Mouse (Mus musculus): ENCODE measurements around the gene 2410004P03Rik. TPM values are rescaled to one million over a fixed set of nuclear protein-coding genes. Genes with fewer than 3 reads are reported as not detected.

2410004P03Rik gene
- polyA plus RNA-seq, 1 experiment = 0.05 TPM

GRCm38 (mm10) chr12:17051057-17051456 lies 39.5 kb upstream of the 2410004P03Rik start:
- Histone ChIP-seq H3K27ac (ENCODE audit: insufficient read depth, low read depth, low read length) (no peak overlapping the region), H3K36me3 (ENCODE audit: control insufficient read depth, insufficient read depth, low read length) (no peaks in the 10 kb centered on the region), H3K4me3 (ENCODE audit: low read depth, low read length) (no peak overlapping the region), H3K4me1 (ENCODE audit: control insufficient read depth, insufficient read depth, insufficient read length, low read length) (no peaks in the 10 kb centered on the region), H3K27me3 (ENCODE audit: control insufficient read depth, insufficient read depth, low read length) (no peaks in the 10 kb centered on the region)
- WGBS = 29% methylated on average over 4 of the region's 4 CpGs
- TF ChIP-seq CTCF (IDR thresholded peaks at IDR 0.05; ENCODE audit: extremely low read depth, insufficient read length, insufficient replicate concordance, low read depth, low read length) (no peak), POLR2A (IDR thresholded peaks at IDR 0.05; ENCODE audit: low read depth, low read length) (no peak)

GRCm38 (mm10) chr12:17049796-17050195 lies 38.3 kb upstream of the 2410004P03Rik start:
- 87% methylated on average over 1 of the region's 1 CpGs for WGBS
- H3K4me1 ChIP-seq (ENCODE audit: control insufficient read depth, insufficient read depth, insufficient read length, low read length) = no peaks in the 10 kb centered on the region
- TF ChIP-seq CTCF (IDR thresholded peaks at IDR 0.05; ENCODE audit: extremely low read depth, insufficient read length, insufficient replicate concordance, low read depth, low read length) (no peak), POLR2A (IDR thresholded peaks at IDR 0.05; ENCODE audit: low read depth, low read length) (no peak)
- no peaks in the 10 kb centered on the region for H3K27me3 ChIP-seq (ENCODE audit: control insufficient read depth, insufficient read depth, low read length)
- no peaks in the 10 kb centered on the region for H3K36me3 ChIP-seq (ENCODE audit: control insufficient read depth, insufficient read depth, low read length)
- H3K27ac ChIP-seq (ENCODE audit: insufficient read depth, low read depth, low read length) = no peak overlapping the region
- H3K4me3 ChIP-seq (ENCODE audit: low read depth, low read length) = no peak overlapping the region

GRCm38 (mm10) chr12:17048979-17049612 lies 37.6 kb upstream of the 2410004P03Rik start:
- Histone ChIP-seq H3K27me3 (ENCODE audit: control insufficient read depth, insufficient read depth, low read length) (no peaks in the 10 kb centered on the region), H3K36me3 (ENCODE audit: control insufficient read depth, insufficient read depth, low read length) (no peaks in the 10 kb centered on the region), H3K4me3 (ENCODE audit: low read depth, low read length) (no peak overlapping the region), H3K27ac (ENCODE audit: insufficient read depth, low read depth, low read length) (no peak overlapping the region), H3K4me1 (ENCODE audit: control insufficient read depth, insufficient read depth, insufficient read length, low read length) (no peaks in the 10 kb centered on the region)
- TF ChIP-seq CTCF (IDR thresholded peaks at IDR 0.05; ENCODE audit: extremely low read depth, insufficient read length, insufficient replicate concordance, low read depth, low read length) = no peak
- no peak for TF ChIP-seq POLR2A (IDR thresholded peaks at IDR 0.05; ENCODE audit: low read depth, low read length)
- WGBS = 76% methylated on average over 7 of the region's 7 CpGs

- 55% methylated on average over 5 of the region's 5 CpGs for WGBS
- Histone ChIP-seq H3K4me3 (ENCODE audit: low read depth, low read length) (no peak overlapping the region), H3K4me1 (ENCODE audit: control insufficient read depth, insufficient read depth, insufficient read length, low read length) (no peaks in the 10 kb centered on the region), H3K27me3 (ENCODE audit: control insufficient read depth, insufficient read depth, low read length) (no peaks in the 10 kb centered on the region), H3K27ac (ENCODE audit: insufficient read depth, low read depth, low read length) (no peak overlapping the region), H3K36me3 (ENCODE audit: control insufficient read depth, insufficient read depth, low read length) (no peaks in the 10 kb centered on the region)
- TF ChIP-seq CTCF (IDR thresholded peaks at IDR 0.05; ENCODE audit: extremely low read depth, insufficient read length, insufficient replicate concordance, low read depth, low read length) (no peak), POLR2A (IDR thresholded peaks at IDR 0.05; ENCODE audit: low read depth, low read length) (no peak)
These were observed 31.8 kb upstream of the 2410004P03Rik start for GRCm38 (mm10) chr12:17043311-17043710.

GRCm38 (mm10) chr12:17040567-17040966 lies 29.0 kb upstream of the 2410004P03Rik start:
- H3K36me3 ChIP-seq (ENCODE audit: control insufficient read depth, insufficient read depth, low read length) = no peaks in the 10 kb centered on the region
- no peaks in the 10 kb centered on the region for H3K27me3 ChIP-seq (ENCODE audit: control insufficient read depth, insufficient read depth, low read length)
- H3K4me3 ChIP-seq (ENCODE audit: low read depth, low read length) = no peak overlapping the region
- TF ChIP-seq POLR2A (IDR thresholded peaks at IDR 0.05; ENCODE audit: low read depth, low read length) (no peak), CTCF (IDR thresholded peaks at IDR 0.05; ENCODE audit: extremely low read depth, insufficient read length, insufficient replicate concordance, low read depth, low read length) (no peak)
- H3K27ac ChIP-seq (ENCODE audit: insufficient read depth, low read depth, low read length) = no peak overlapping the region
- WGBS = 11% methylated on average over 1 of the region's 1 CpGs
- no peaks in the 10 kb centered on the region for H3K4me1 ChIP-seq (ENCODE audit: control insufficient read depth, insufficient read depth, insufficient read length, low read length)

- Histone ChIP-seq H3K4me3 (ENCODE audit: low read depth, low read length) (no peak overlapping the region), H3K4me1 (ENCODE audit: control insufficient read depth, insufficient read depth, insufficient read length, low read length) (no peaks in the 10 kb centered on the region), H3K27me3 (ENCODE audit: control insufficient read depth, insufficient read depth, low read length) (no peaks in the 10 kb centered on the region), H3K27ac (ENCODE audit: insufficient read depth, low read depth, low read length) (no peak overlapping the region), H3K36me3 (ENCODE audit: control insufficient read depth, insufficient read depth, low read length) (no peaks in the 10 kb centered on the region)
- WGBS = 63% methylated on average over 2 of the region's 2 CpGs
- TF ChIP-seq POLR2A (IDR thresholded peaks at IDR 0.05; ENCODE audit: low read depth, low read length) (no peak), CTCF (IDR thresholded peaks at IDR 0.05; ENCODE audit: extremely low read depth, insufficient read length, insufficient replicate concordance, low read depth, low read length) (no peak)
These were observed 27.9 kb upstream of the 2410004P03Rik start for GRCm38 (mm10) chr12:17039415-17039814.

- WGBS = 80% methylated on average over 6 of the region's 6 CpGs
These were observed 26.7 kb upstream of the 2410004P03Rik start for GRCm38 (mm10) chr12:17038246-17038645.

More at GRCm38 (mm10) chr12:17038246-17038645, 26.7 kb upstream of the 2410004P03Rik start:
- Histone ChIP-seq H3K27me3 (ENCODE audit: control insufficient read depth, insufficient read depth, low read length) (no peaks in the 10 kb centered on the region), H3K4me1 (ENCODE audit: control insufficient read depth, insufficient read depth, insufficient read length, low read length) (no peaks in the 10 kb centered on the region), H3K36me3 (ENCODE audit: control insufficient read depth, insufficient read depth, low read length) (no peaks in the 10 kb centered on the region), H3K27ac (ENCODE audit: insufficient read depth, low read depth, low read length) (no peak overlapping the region), H3K4me3 (ENCODE audit: low read depth, low read length) (no peak overlapping the region)
- TF ChIP-seq POLR2A (IDR thresholded peaks at IDR 0.05; ENCODE audit: low read depth, low read length) = no peak
